24 mouse cellular contexts compared by ENCODE assay signal in the genomic region with DNA sequence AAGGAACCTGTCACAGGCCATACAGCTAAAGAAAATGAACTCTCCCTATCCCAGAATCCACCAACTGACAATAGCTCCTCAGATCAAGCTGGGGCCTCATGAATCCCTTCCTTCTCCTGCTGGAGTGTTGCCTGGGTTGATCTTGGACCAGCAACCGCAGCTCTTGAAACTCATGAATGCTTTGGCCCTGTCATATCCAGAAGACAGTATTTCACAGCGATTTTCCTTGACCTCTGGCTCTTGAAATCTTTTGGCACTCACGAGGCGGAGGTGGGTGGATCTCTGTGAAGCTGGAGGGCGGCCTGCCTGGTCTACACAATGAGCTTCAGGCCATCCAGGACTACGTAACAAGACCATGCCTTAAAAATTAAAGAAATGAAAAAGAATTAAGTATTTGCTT. TPM values are rescaled to one million over a fixed set of nuclear protein-coding genes. Genes with fewer than 3 reads are reported as not detected.
A peak's percentile ranks its signal among the peaks of the same experiment; 100 is the strongest.
DNase-seq lines count a peak whose midpoint lies in the region; ATAC-seq and TF ChIP-seq lines count a peak whose summit lies in the region.
"Had no signal": no experiment of that assay in that cellular context is flagged by ENCODE, and none has a peak within 500 bp of the region (broad histone marks: within the 10 kb centered on the region; RNA-seq: fewer than 3 reads in every experiment).

No protein-coding gene starts in this region.

- H3K4me3 ChIP-seq in heart, adult 2 months: no peak overlapping the region
- H3K4me3 ChIP-seq in lung, postnatal 0 days (ENCODE audit: low read depth, low read length): no peak overlapping the region
- H3K4me3 ChIP-seq in embryonic facial prominence, embryonic 10.5 days: no peak overlapping the region
- no peak overlapping the region for H3K4me3 ChIP-seq in intestine, postnatal 0 days (ENCODE audit: low read depth, low read length)
- H3K4me3 ChIP-seq: forebrain, embryonic 13.5 days; layer of hippocampus, adult 2 months; midbrain, embryonic 10.5 days had no signal

- no peak for ATAC-seq in lung, postnatal 0 days
- no peak for ATAC-seq in intestine, postnatal 0 days
- ATAC-seq: CD4-positive, CD25-positive, alpha-beta regulatory T cell, adult 4 months; forebrain, embryonic 13.5 days had no signal

- TF ChIP-seq EP300 in heart, adult 2 months (IDR thresholded peaks at IDR 0.05; ENCODE audit: insufficient read depth, low read depth, low read length): no peak
- no peak for TF ChIP-seq EP300 in lung, postnatal 0 days (IDR thresholded peaks at IDR 0.05)

- TF ChIP-seq POLR2A in heart, adult 2 months (IDR thresholded peaks at IDR 0.05; ENCODE audit: insufficient read depth, low read depth, low read length): no peak

- H3K27ac ChIP-seq in heart, adult 2 months: no peak overlapping the region
- H3K27ac ChIP-seq in lung, postnatal 0 days (ENCODE audit: low read length): 0 out of 2 replicates have a peak overlapping the region, but pooled peaks have one; percentile 3
- H3K27ac ChIP-seq in embryonic facial prominence, embryonic 10.5 days (replicated peaks): no peak overlapping the region
- H3K27ac ChIP-seq in intestine, postnatal 0 days (ENCODE audit: low read depth, low read length): no peak overlapping the region
- H3K27ac ChIP-seq: forebrain, embryonic 13.5 days; hindbrain, embryonic 14.5 days; layer of hippocampus, adult 2 months; midbrain, embryonic 10.5 days; stomach, postnatal 0 days had no signal

- intact Hi-C loops in heart, adult 2 months (cut with DNase I): no loop called here

- no peaks in the 10 kb centered on the region for H3K4me1 ChIP-seq in heart, adult 2 months (ENCODE audit: control insufficient read depth, insufficient read depth, low read length)
- no peaks in the 10 kb centered on the region for H3K4me1 ChIP-seq in lung, postnatal 0 days (ENCODE audit: insufficient read depth, low read depth, low read length)
- H3K4me1 ChIP-seq in embryonic facial prominence, embryonic 10.5 days: peaks cover 6% of the 10 kb centered on the region
- no peaks in the 10 kb centered on the region for H3K4me1 ChIP-seq in intestine, postnatal 0 days (replicated peaks; ENCODE audit: control insufficient read depth, insufficient read depth, low read length)

- 61% methylated on average over 6 of the region's 6 CpGs for WGBS in heart, adult 2 months
- 50% methylated on average over 6 of the region's 6 CpGs for WGBS in lung, postnatal 0 days
- 83% methylated on average over 6 of the region's 6 CpGs for WGBS in embryonic facial prominence, embryonic 10.5 days
- WGBS in intestine, postnatal 0 days: 76% methylated on average over 6 of the region's 6 CpGs

- no peaks in the 10 kb centered on the region for H3K9me3 ChIP-seq in lung, postnatal 0 days (ENCODE audit: low read length)
- no peaks in the 10 kb centered on the region for H3K9me3 ChIP-seq in embryonic facial prominence, embryonic 10.5 days
- H3K9me3 ChIP-seq in intestine, postnatal 0 days (ENCODE audit: control insufficient read depth): no peaks in the 10 kb centered on the region
- H3K9me3 ChIP-seq: forebrain, embryonic 13.5 days; midbrain, embryonic 10.5 days had no signal

- H3K27me3 ChIP-seq in heart, adult 2 months (ENCODE audit: control insufficient read depth, insufficient read depth, low read length): no peaks in the 10 kb centered on the region
- no peaks in the 10 kb centered on the region for H3K27me3 ChIP-seq in lung, postnatal 0 days (replicated peaks; ENCODE audit: insufficient read depth, low read length)
- H3K27me3 ChIP-seq in embryonic facial prominence, embryonic 10.5 days (replicated peaks; ENCODE audit: low read depth, poor library complexity, severe bottlenecking): no peaks in the 10 kb centered on the region
- H3K27me3 ChIP-seq in intestine, postnatal 0 days (replicated peaks; ENCODE audit: control insufficient read depth, insufficient read depth, low read length): 0 out of 2 replicates have a peak, but pooled peaks cover 3% of the 10 kb centered on the region
- H3K27me3 ChIP-seq: forebrain, embryonic 13.5 days had no signal

- no peak overlapping the region for H3K9ac ChIP-seq in heart, adult 2 months (ENCODE audit: low read depth, low read length)
- H3K9ac ChIP-seq in lung, postnatal 0 days (replicated peaks; ENCODE audit: low read depth): no peak overlapping the region
- no peak overlapping the region for H3K9ac ChIP-seq in intestine, postnatal 0 days (ENCODE audit: low read depth, low read length)
- H3K9ac ChIP-seq: forebrain, embryonic 13.5 days; hindbrain, embryonic 14.5 days had no signal

- no peaks in the 10 kb centered on the region for H3K36me3 ChIP-seq in heart, adult 2 months (ENCODE audit: control insufficient read depth, insufficient read depth, low read length)
- no peaks in the 10 kb centered on the region for H3K36me3 ChIP-seq in lung, postnatal 0 days (ENCODE audit: insufficient read depth, low read length)
- no peaks in the 10 kb centered on the region for H3K36me3 ChIP-seq in embryonic facial prominence, embryonic 10.5 days (replicated peaks)
- no peaks in the 10 kb centered on the region for H3K36me3 ChIP-seq in intestine, postnatal 0 days (ENCODE audit: control insufficient read depth, insufficient read depth)
- H3K36me3 ChIP-seq: midbrain, embryonic 10.5 days had no signal

- H3K79me2 ChIP-seq in heart, adult 2 months (replicated peaks; ENCODE audit: control insufficient read depth, insufficient read depth, low read length): no peaks in the 10 kb centered on the region

- no peak overlapping the region for H3K4me2 ChIP-seq in lung, postnatal 0 days (replicated peaks; ENCODE audit: low read depth, low read length)
- no peak overlapping the region for H3K4me2 ChIP-seq in intestine, postnatal 0 days (replicated peaks; ENCODE audit: low read depth)
- H3K4me2 ChIP-seq: forebrain, embryonic 13.5 days; hindbrain, embryonic 14.5 days had no signal

- DNase-seq in heart, adult 9 months (ENCODE audit: low spot score in 2 of 2): peak; percentile 10 to 27
- DNase-seq in heart, adult 2 months: no peak
- no peak for DNase-seq in lung, postnatal 0 days (ENCODE audit: low spot score)
- no peak for DNase-seq in lung, postnatal 14 days
- DNase-seq in adrenal gland, postnatal 25 days: peak; percentile 16
- DNase-seq in skeletal muscle tissue, adult 2 months (ENCODE audit: low read depth, low spot score): peak; percentile 23
- no peak for DNase-seq in embryonic facial prominence, embryonic 10.5 days (ENCODE audit: low spot score)
- DNase-seq: cerebellum, adult 8-10 months; kidney, adult 11 months; right cerebral cortex, adult 18-20 months; thymus, postnatal 4 days had no signal

- TF ChIP-seq CTCF in heart, adult 2 months (IDR thresholded peaks at IDR 0.05): no peak
- no peak for TF ChIP-seq CTCF in lung, postnatal 0 days (IDR thresholded peaks at IDR 0.05)
- no peak for TF ChIP-seq CTCF in intestine, postnatal 0 days (IDR thresholded peaks at IDR 0.05; ENCODE audit: low read depth)

RNA-seq across cellular contexts. Expression of gene Dzip1l, which starts 5.2 kb away (rescaled TPM):
- 1 to 10 TPM; 4.2 to 4.6 TPM for total RNA-seq in heart, adult 2 months (2021)
- 2.0 and 3.2 TPM in 2 replicates for polyA plus RNA-seq in heart, adult 2 months (2012; rRNA removed)
- polyA plus RNA-seq in lung, postnatal 0 days (2015; fragmentation: Nextera tagmentation; extraction: Ambion mirVana): 15.4 and 17.1 TPM in 2 replicates
- total RNA-seq in adrenal gland, postnatal 25 days (2021): 6.6 and 6.8 TPM in 2 replicates
- 25.9 and 27.8 TPM in 2 replicates for polyA plus RNA-seq in embryonic facial prominence, embryonic 10.5 days (2016; fragmentation: Nextera tagmentation; extraction: Ambion mirVana)
- polyA plus RNA-seq in intestine, postnatal 0 days (2015; fragmentation: Nextera tagmentation; extraction: Ambion mirVana): 3.3 and 4.1 TPM in 2 replicates
- total RNA-seq: MEL had no signal
- polyA plus RNA-seq: CD4-positive, CD25-positive, alpha-beta regulatory T cell, adult 4 months had no signal

RNA-seq across cellular contexts. Expression of gene A4gnt, which starts 11.8 kb away (rescaled TPM):
- not detected for total RNA-seq in heart, adult 2 months (2021)
- polyA plus RNA-seq in heart, adult 2 months (2012; rRNA removed): not detected in 2 replicates
- not detected in 2 replicates for polyA plus RNA-seq in lung, postnatal 0 days (2015; fragmentation: Nextera tagmentation; extraction: Ambion mirVana)
- total RNA-seq in adrenal gland, postnatal 25 days (2021): not detected in 2 replicates
- polyA plus RNA-seq in embryonic facial prominence, embryonic 10.5 days (2016; fragmentation: Nextera tagmentation; extraction: Ambion mirVana): not detected in 2 replicates
- polyA plus RNA-seq in intestine, postnatal 0 days (2015; fragmentation: Nextera tagmentation; extraction: Ambion mirVana): 0.81 and 1.0 TPM in 2 replicates
- polyA plus RNA-seq: CD4-positive, CD25-positive, alpha-beta regulatory T cell, adult 4 months; forebrain, embryonic 13.5 days; heart, embryonic 16.5 days; hindbrain, embryonic 14.5 days; limb, embryonic 14.5 days; liver, embryonic 16.5 days; midbrain, embryonic 10.5 days; neural tube, embryonic 14.5 days; spleen, adult 2 months had no signal

RNA-seq across cellular contexts. Expression of gene Dbr1, which starts 48.5 kb away (rescaled TPM):
- total RNA-seq in heart, adult 2 months (2021): 1 to 10 TPM; 4.5 to 5.8 TPM
- polyA plus RNA-seq in heart, adult 2 months (2012; rRNA removed): 2.5 and 4.6 TPM in 2 replicates
- polyA plus RNA-seq in lung, postnatal 0 days (2015; fragmentation: Nextera tagmentation; extraction: Ambion mirVana): 14.1 and 15.8 TPM in 2 replicates
- 15.1 and 16.4 TPM in 2 replicates for total RNA-seq in adrenal gland, postnatal 25 days (2021)
- polyA plus RNA-seq in embryonic facial prominence, embryonic 10.5 days (2016; fragmentation: Nextera tagmentation; extraction: Ambion mirVana): 42.7 and 43.2 TPM in 2 replicates
- 11.6 and 12.7 TPM in 2 replicates for polyA plus RNA-seq in intestine, postnatal 0 days (2015; fragmentation: Nextera tagmentation; extraction: Ambion mirVana)

RNA-seq across cellular contexts. Expression of gene Armc8, which starts 55.4 kb away (rescaled TPM):
- 10 to 100 TPM; 17.7 to 18.3 TPM for total RNA-seq in heart, adult 2 months (2021)
- polyA plus RNA-seq in heart, adult 2 months (2012; rRNA removed): 9.8 and 18.0 TPM in 2 replicates
- polyA plus RNA-seq in lung, postnatal 0 days (2015; fragmentation: Nextera tagmentation; extraction: Ambion mirVana): 13.7 and 15.8 TPM in 2 replicates
- 43.5 and 50.0 TPM in 2 replicates for total RNA-seq in adrenal gland, postnatal 25 days (2021)
- 24.5 and 24.7 TPM in 2 replicates for polyA plus RNA-seq in embryonic facial prominence, embryonic 10.5 days (2016; fragmentation: Nextera tagmentation; extraction: Ambion mirVana)
- polyA plus RNA-seq in intestine, postnatal 0 days (2015; fragmentation: Nextera tagmentation; extraction: Ambion mirVana): 14.0 and 14.7 TPM in 2 replicates

Comparison
In these comparisons a context has a peak if more than half of its experiments do, and no peak if none do; other contexts are left out.
1. DNase-seq: peak in heart, adult 9 months (2 of 2), adrenal gland, postnatal 25 days (single experiment) and skeletal muscle tissue, adult 2 months (single experiment); none in heart, adult 2 months (0 of 2), lung, postnatal 0 days (single experiment), lung, postnatal 14 days (single experiment) and embryonic facial prominence, embryonic 10.5 days (single experiment).